Mouse (Mus musculus): ENCODE results near the gene Lgr5.

DNA sequence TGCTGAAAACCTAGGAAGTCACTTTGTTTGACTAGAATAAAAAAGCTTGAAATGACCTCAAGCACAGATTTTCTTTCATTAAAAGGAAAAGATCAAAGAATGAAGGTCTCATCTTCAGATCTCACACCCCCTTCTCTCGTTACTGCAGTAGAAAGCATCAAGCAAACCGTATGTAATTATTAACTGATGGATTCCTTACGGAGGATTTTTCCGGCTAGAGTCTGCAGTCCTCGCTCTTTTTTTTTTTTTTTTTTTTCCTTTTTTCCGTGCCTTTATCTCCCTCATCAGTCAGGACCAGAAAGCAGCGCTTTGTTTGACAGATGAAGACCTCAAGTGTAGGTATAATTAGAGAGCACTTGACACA is 93.8 kb downstream of the Lgr5 start:
- TF ChIP-seq CTCF (conservative IDR thresholded peaks at IDR 0.05 in 1 of 2, IDR thresholded peaks at IDR 0.05 in 1 of 2; ENCODE audit: low read depth in 2 of 2, low read length in 2 of 2) (no peak), ZNF384 (IDR thresholded peaks at IDR 0.05; ENCODE audit: low read depth, low read length) (no peak)

Measured in CH12.LX (cell line).